Mouse (Mus musculus) heart, postnatal 4 days (tissue): ENCODE data around the gene Macf1. TPM values are rescaled to one million over a fixed set of nuclear protein-coding genes. Genes with fewer than 3 reads are reported as not detected.
A peak's percentile ranks its signal among the peaks of the same experiment; 100 is the strongest.

Experiments
- DNase-seq: peaks from one replicate; pipeline ENCODE4 v3.0.0; 2021
- total RNA-seq, 2 experiments: library from RNA; stranded (reverse); gene quantifications; 2 replicates each; pipeline ENCODE4 v1.2.3; 2021

The Macf1 gene
- total RNA-seq, 2 experiments from 2014 or later: 431 to 441 TPM

DNA sequence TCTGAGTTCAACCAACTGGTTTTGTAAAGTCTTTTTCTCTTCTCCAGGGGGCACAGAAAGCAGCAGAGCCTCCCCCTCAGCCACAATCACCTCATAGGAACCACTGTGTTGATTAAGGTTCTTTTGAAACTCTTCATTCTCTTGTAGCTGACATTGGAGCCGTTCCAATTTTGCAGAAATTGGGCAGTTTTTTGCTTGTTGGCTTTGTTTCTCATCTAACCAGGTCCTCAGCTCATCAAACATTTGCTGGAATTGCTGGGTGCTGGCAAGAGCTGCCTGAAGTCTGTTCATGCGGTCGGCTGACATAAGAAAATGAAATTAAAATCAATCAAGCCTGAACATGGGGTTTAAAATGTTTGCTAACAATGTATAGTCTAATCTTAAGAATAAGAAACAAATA, 251.0 kb downstream of the Macf1 start:
- DNase-seq: no peak

DNA sequence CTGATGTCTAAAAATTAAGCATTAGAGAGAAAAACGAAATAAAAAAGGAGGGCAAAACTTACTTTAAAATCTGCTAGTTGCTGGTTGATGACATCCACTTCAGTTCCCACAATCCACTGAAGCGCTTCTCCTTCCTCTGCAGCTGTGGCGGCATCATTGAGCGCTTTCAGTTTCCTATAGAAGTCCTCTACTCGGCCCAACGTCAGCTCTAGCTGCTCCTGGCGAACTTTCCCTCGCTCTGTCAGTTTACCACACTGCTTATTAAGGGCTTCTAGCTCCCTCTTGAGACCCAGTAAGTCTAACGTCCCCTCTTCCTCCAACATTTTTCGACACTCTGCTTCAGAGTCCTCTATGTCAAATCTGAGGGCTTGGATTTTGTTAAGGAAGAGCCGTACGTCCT, 252.2 kb downstream of the Macf1 start:
- DNase-seq: no peak

DNA sequence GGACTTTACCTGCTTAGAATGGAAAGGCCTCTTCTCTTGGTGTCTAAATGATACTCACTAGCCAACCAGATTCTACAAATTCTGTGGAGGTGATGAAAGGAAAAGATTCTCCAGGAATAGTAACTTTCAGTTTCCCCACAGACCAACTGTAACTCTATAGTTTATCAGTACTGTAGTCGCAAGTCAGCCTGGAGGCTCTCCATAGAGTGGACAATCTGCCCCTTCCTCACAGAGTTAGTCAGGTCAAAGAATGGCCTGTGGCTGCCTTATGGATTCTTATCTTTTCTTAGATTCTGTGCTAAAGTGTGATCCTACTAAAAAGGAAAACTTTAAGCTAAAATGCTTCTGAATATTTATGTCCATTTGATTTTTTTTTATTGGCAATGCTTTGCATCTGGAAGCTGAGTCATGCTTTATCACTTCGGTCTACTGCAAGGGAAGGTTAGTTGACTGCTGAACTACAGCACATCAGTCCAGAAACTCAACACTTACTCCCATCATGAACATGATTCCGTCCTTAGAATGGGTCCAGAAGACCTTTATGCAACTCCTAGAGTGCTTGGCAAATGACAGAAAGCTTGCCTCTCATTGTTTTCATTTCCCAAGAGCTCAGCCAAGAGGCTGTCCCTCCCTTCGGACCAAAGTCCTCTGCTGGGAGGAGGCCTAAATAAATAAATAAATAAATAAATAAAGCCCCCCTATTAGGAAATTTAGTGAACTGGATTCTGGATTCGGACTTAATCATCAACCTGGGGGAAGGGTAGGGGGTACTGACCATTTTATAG, 256.1 kb downstream of the Macf1 start:
- no peak for DNase-seq

DNA sequence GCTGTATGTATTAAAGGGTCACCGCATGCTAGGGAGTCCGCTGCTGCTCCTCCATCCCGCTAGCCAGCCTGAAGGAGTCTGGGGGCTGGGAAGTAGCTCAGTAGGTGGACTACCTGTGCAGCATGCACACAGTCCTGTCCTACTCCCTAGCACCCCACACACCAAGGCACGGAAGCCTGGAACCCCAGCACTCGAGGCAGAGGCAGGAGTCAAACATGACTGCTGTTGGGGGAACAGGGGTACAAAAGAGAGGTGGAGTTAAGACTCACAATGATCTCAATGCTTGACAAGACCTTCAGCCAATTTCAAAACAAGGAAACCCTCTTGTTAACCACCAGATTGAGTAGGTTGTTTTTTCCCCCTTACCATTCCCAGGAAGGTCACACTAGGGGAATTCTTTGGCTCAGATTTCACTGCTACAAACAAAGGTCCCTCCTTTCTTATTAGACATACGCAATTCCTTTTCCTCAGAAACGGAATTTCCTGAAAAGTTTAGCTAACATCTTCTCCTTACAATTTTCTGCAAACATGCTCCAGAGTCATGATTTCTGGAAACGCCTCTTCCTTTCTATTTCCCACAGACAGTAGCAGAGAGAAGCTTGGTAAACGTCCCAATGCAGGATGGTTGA, 256.8 kb downstream of the Macf1 start:
- no peak for DNase-seq

DNA sequence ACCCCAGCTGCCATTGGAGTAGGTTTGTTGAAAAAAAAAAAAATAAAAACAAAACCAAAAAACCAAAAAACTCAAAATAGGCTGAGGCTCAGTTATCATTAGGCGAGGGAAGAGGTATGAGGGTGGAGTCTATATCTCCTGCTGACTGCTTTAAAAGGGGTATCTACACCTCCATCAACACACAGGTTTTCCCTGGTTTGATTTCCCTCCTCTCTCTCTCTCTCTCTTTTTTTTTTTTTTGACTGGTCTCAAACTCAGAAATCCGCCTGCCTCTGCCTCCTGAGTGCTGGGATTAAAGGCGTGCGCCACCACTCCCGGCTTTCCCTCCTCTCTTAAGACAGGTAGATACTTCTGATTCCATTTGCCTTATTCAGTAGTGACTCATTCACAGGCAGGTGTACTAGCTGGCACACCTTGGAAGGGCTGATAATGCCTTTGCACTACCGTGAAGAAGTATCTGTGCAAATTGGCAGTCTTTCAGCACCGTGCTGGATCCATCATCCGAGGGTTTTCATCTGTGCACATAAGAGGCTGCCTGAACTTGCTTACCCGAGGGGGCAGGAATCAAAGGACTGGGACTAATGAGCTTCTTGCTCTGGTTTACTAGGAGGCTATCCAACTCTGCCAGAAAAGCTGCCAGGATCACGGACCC, 257.6 kb downstream of the Macf1 start:
- DNase-seq: no peak

DNA sequence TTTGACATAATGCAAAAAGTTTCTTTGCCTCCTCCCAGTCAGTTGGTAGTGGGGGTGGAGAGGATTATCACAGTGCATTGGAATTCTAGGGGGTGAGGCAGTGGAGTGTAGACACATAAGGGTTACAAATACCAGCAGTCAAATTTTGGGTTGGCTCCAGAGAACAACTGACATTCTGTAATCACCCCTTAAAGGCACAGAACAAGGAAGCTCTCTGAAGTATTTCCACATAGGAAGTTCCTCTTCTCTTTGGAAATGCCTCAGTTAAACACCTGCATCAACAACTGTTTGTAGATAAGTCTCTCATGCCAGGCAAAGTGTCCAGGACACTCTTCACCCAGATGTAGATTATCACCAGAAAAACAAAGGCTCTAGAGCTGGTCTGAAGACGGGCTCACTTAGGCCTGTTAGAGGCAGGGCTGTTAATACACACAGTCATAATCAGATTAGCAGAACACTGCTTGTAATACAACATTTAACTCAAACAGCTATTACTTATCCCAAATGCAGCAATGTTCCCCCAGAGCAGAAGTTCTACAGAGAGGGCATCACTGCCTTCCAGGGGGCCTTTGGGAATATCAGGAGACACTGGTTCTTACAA, 258.4 kb downstream of the Macf1 start:
- DNase-seq: peak; percentile 66

DNA sequence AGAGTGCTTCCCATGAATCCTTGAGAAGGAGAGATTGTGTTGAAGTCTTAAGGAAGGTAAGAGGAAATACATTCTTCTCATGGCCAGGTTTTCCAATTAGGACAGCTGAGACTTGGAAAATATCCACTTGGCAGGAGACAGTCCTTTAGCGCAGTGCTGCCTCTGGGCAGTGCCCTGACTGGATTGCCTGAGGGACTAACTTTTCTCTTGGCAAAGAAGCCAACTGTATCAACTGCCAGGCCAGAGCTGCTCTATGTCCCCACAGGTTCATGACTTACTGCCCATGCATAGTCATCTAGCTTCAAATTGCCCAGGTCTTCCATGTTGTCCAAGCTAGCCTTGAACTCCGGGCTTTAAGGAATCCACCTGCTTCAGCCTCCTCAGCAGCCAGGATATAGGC, 260.1 kb downstream of the Macf1 start:
- DNase-seq: no peak

DNA sequence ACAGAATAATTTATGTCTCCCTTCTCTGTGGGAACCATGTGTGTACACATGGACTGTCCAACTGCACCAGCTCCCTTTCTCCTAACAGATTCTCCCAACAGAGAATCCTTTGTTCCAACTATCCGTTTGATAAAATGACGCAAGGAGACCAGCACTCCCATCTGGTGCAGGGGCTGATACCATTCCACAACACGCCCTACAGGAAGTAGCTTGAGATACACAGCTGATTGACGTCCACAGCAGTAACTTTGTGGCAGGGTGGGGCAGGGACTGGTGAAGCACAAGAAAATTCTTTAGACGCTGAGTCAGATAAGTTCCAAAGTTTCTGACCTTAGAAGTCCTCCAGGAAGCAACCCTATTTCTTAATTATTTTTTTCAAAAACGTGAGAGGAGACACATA, 261.3 kb downstream of the Macf1 start:
- DNase-seq: peak; percentile 50

DNA sequence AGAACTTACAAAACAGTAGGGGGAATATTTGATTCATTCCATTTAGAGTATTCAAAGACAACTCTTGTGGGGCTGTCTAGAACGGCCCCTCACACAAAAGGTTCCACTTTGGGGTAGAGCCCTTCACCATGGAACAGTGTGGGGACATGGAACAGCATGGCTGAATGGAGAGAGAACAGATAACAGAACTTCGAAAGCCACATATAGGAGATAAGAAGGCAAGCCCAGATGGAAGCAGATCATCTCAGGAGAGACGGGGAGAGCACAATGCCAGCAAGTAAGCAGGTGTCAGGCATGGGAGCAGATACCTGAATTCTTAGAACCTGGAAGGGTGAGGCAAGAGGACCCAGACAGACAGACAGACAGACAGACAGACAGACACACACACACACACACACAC, 266.1 kb downstream of the Macf1 start:
- DNase-seq: no peak

DNA sequence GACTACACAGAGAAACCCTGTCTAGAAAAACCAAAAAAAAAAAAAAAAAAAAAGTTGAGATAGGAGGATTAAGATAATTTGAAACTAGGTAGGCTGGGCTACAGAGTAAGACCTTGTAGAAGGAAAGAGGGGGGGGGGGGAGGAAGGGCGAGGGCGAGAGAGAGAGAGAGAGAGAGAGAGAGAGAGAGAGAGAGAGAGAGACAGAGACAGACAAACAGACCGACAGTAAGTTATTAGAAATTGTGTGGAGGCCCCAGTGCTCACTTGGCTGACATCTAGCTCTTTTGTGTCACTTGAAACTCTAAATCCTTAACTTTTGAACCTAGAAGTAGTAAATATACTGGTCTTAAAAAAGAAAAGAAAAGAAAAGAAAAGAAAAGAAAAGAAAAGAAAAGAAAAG, 266.7 kb downstream of the Macf1 start:
- no peak for DNase-seq

DNA sequence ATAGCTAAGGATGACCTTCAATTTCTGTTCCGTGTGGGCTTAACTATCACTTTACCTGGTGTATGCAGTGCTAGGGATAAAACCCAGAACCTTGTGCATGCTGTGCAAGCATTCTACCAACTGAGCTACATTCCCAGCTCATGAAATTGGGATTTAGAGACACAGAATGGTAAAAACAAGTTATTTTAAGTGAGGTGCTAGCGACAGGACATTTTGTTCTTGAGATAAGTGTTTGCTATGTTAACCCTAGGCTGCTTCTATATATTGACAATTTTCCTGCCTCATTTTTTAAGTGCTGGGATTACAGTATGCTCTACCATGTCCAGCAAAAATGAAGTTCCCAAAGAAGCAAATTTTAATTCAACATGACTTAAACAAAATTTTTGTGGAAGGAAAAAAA, 267.3 kb downstream of the Macf1 start:
- DNase-seq: no peak

DNA sequence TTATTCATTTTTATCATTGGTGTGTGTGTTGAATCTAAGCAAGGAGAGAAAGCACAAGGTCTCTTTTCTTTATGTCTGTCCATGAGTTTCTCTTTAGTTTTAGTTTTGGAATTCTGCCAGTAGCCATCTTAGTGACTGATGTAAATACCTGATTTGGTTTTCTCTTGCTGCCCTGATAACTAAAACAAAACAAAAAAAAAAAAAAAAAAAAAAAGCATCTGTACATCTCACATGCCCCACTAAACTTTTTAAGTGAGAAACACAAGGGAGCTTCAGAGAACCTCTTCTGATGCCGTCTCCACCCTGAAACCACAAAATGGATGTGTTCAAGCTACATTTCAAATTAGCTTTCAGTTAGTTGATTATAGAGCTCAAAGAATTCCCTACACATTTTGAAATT, 268.6 kb downstream of the Macf1 start:
- DNase-seq: no peak

DNA sequence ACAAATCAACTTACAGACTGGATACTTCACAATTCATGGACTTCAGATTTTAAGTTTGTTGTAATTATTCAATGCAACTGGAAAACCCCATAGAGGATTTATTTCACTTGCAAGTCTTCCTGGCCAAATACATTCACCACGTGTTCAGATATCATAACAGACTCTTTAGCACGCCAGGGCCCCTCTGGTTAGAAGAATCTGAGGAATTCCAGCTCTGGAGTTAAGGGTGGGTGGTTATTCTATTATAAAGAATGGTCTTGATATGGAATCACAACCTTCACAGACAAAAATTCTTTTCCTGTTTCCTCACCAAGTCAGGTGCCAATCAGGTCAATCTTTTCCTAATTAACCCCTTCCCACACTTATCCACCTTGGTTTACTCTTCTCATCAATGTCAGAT, 270.3 kb downstream of the Macf1 start:
- no peak for DNase-seq

DNA sequence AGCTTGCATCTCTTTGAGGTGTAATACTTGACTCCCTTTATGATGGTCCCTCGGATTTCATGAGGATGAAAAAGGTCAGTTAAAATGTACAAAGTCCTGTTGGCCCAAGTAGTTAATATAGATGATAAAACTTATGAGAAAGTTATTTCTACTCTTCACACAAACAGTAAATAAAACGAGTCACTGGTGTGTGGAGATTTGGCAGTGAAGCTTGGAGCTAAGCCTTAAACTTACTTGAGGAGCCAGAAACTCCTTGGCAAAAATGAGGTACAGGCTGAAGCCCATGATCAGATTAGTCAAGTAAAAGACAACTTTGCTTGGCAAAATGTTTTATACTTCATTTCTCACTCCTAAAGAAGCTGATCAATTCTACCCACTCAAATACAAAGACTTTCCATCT, 271.2 kb downstream of the Macf1 start:
- DNase-seq: no peak

DNA sequence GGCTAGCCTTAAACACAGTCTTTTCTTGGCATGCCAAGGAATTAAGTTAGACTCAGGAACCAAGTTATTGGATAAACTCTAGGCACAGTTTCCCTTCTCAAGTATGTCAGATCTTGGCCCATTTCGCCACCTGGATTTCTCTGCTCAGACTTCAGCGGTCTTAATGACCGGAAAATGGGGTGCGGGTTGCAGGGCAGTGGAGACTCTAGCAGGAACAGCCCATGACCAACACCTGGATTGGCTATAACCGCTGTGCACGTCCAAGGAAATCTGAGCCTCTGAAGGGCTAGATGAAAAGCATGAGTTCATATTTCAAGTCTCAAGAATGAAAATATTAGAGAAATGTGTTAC, 271.7 kb downstream of the Macf1 start:
- peak; percentile 36 for DNase-seq

DNA sequence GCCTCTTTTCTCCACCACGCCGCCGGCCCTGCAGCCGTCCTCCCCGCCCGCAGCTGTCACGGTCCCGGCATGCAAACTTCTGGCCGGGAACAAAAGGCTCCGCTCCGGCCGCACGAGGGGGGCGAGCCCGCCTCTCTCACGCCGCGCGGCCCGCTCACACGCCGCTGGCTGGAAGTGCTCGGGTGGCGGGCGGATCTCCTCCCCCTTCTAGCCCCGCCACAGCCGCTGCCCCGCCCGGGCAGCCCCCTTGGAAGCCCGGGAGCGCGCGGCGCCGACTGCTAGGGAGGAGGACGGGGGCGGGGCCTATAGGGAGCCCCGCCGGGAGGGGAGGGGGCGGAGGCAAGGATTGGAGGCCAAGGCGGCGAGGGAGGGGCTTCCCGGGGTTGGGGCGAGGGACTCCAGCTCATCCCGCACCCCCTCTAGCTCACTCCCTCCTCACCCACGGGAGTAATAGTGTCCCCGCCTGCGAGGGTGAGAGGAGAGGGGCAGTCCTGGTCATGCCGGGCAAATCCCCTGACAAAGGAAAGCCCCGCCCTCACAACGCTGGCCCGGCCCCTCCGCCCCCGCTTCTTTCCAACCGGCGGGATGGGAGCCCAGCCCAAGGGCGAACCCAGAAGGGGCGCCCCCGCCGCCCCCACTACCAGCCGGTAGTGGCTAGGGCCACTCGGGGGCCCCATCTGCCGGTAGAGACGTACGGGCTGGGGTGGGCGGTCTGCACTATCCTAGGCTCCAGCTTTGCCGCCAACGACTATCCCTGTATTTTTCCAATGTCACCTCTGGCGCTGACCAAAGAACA, 272.2 kb downstream of the Macf1 start:
- peak; percentile 96 for DNase-seq

DNA sequence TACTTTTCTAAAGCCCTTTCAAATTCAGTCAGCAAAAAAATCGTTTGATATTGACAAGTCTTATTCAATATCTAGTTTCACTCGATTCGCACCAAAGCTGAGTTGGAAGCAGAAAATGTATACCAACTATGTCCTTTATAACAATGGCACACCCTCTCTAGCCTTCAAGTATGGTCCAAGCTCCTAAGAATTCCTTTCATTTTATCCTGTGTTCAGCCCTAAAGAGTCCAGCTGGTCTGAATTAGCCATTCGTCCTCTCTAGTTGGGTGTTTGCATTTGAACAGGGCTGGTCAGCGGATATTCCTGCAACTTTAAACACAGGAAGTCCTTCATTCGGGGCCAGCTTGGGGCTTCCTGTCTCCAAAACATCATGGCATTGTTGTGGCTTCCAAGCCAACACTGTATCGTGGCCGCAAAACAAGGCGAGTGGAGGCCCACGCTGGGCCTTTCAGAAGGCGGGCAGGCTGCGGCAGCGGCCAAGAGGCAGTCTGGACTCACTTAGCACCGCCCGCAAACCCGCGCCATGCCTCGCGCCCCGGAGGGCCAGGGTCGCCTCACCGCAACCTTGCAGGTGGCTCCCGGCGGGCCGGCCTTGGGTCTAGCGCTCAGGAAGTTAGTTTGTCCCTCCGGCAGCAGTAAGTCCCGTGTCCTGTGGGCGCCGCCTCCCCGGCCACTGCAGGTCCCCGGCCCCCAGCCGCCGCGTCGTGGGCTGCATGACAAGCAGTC, 273.0 kb downstream of the Macf1 start:
- peak; percentile 55 for DNase-seq

DNA sequence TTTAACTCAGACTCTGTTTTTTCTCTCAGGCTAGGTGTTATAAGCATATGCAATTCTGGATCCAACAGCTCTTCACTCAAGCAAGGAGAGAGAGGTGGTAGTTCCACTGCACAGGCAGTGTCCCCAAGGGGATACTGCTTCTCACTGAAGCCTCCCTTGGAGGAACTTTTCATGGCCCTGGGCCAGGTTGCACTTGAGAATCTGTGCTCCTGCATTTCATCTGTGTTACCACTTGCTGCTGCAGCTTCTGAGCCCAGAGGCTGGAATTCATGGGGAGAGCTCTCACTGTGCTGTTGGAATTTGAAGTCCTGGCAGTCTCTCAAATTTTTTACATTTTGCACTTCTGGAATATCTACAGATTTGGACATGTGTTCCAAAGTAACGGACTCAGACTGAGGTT, 274.4 kb downstream of the Macf1 start:
- peak; percentile 81 for DNase-seq

DNA sequence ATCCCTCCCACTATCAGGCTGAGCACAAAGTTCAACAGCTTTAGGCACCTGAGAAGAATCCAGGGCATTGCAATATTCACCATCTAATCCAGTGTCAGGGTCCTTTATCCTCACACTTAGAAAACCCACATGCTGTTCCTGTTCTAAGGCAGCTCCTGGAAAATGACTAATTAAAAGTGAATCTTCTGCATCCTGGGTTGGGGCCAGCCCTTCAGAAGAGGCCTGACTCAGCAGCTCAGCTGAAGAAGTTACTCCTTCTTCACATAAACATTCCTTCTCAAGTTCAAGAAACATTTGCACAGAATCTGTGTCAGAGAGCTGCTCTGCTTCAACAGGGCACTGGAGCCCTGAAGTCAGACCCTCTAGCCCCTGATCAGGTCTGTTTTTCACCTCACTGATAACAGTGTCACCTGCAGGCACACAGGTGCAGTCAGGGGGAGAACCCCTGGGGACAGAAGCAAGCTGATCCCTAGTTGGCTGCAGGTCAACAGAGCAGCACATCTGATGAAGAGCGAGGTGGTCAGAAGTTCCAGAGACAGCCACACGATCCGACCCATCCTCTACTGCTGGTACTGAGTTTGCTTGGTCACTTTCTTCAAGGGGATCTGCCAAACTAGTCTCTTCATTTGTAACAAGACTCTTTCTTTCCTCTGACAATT, 275.0 kb downstream of the Macf1 start:
- no peak for DNase-seq

DNA sequence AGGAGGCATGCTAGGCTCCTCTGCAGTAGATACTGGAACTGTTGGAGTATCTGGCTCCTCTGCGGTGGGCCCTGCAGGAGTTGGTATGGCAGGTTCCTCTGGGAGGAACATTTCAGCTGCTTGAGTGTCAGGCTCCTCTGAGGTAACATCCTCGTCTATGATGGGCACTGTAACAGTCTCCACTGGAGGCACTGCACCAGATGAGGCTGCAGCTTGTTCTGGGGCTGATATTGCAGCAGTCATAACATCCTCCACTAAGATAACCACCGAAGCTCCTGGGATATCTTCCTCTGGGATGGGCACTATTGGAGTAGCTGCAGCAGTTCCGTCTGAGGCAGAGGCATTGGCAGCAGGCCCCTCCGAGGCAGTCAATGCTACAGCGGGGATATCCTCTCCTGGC, 276.4 kb downstream of the Macf1 start:
- no peak for DNase-seq

DNA sequence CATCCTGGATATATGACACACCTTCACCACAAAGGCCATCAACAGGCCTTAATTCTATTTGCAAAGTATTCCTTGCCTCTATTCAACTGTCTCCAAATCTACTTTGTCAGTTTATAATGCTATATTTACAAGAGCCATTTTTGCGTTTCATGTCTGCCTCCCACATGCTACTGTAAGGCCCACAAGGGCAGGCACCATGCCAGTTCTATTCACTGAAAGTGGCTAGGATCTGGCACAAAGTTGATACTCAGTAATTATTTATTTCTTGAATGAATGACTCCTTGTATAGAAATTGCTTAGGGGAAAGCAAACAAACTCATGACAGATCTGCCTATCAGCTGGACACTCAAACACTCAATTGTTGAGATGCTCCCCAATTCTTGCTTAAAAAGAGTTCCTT, 280.1 kb downstream of the Macf1 start:
- peak; percentile 66 for DNase-seq

DNA sequence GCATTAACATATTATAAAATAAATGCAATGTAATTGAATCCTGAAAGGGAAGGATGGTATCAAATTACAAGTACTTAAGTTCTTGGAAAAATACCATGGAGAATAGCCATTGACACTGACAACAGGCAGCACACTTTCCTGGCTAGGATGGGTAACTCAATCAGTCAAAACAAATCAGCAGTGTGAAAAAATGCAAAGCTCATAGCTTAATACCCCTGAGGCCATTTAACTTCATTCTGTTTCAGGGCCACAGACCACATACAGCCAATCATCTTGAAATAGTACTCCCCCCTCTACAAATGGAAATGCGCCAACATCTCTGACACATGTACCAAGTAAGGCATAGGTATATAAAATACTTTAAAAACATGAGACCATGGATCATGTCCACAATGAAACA, 281.9 kb downstream of the Macf1 start:
- DNase-seq: no peak
